9 mouse cellular contexts compared by ENCODE assay signal in genomic region chr4:149048625-149049228, GRCm38 (mm10). TPM values are rescaled to one million over a fixed set of nuclear protein-coding genes. Genes with fewer than 3 reads are reported as not detected.
A peak's percentile ranks its signal among the peaks of the same experiment; 100 is the strongest.
DNase-seq lines count a peak whose midpoint lies in the region; ATAC-seq and TF ChIP-seq lines count a peak whose summit lies in the region.
"Had no signal": no experiment of that assay in that cellular context is flagged by ENCODE, and none has a peak within 500 bp of the region (broad histone marks: within the 10 kb centered on the region; RNA-seq: fewer than 3 reads in every experiment).

No protein-coding gene starts in this region.

- intact Hi-C loops in left cerebral cortex, postnatal 4 days (cut with DNase I) = no loop called here

- no peak for TF ChIP-seq CTCF in bone marrow macrophage, adult 2 months (IDR thresholded peaks at IDR 0.05; ENCODE audit: low read depth, low read length)

- H3K4me1 ChIP-seq in bone marrow macrophage, adult 2 months (ENCODE audit: control insufficient read depth, insufficient read depth, low read length) = peaks cover 45% of the 10 kb centered on the region
- peaks cover 51% of the 10 kb centered on the region for H3K4me1 ChIP-seq in heart, embryonic 15.5 days (replicated peaks)
- peaks cover 30% of the 10 kb centered on the region for H3K4me1 ChIP-seq in midbrain, embryonic 16.5 days (ENCODE audit: control insufficient read depth, insufficient read depth, low read length)

- peak overlapping the region; percentile 44 for H3K4me2 ChIP-seq in heart, embryonic 15.5 days
- H3K4me2 ChIP-seq in midbrain, embryonic 16.5 days (ENCODE audit: low read length) = peak overlapping the region; percentile 32

- 29% methylated on average over 10 of the region's 10 CpGs for WGBS in heart, embryonic 15.5 days
- WGBS in large intestine, adult 2 months = 21% methylated on average over 10 of the region's 10 CpGs
- 22% methylated on average over 10 of the region's 10 CpGs for WGBS in midbrain, embryonic 16.5 days

- peak overlapping the region; percentile 40 for H3K4me3 ChIP-seq in bone marrow macrophage, adult 2 months (ENCODE audit: insufficient read depth, low read length)
- H3K4me3 ChIP-seq in heart, embryonic 15.5 days = no peak overlapping the region
- no peak overlapping the region for H3K4me3 ChIP-seq in midbrain, embryonic 16.5 days (ENCODE audit: low read depth, low read length)

- no peak for ATAC-seq in heart, embryonic 15.5 days (replicated peaks; ENCODE audit: insufficient number of reproducible peaks, insufficient read depth, low FRiP score, low read depth)
- ATAC-seq in midbrain, embryonic 16.5 days = peak; percentile 34; the same call in 1 of the 2 replicates

- H3K27me3 ChIP-seq in heart, embryonic 15.5 days = no peaks in the 10 kb centered on the region
- H3K27me3 ChIP-seq in midbrain, embryonic 16.5 days (ENCODE audit: control insufficient read depth, insufficient read depth, low read depth, low read length) = no peaks in the 10 kb centered on the region

- DNase-seq in 3134 (ENCODE audit: extremely low read depth, insufficient read length, low spot score) = peak; percentile 77
- DNase-seq in large intestine, adult 2 months (ENCODE audit: low read depth, low spot score) = peak; percentile 13
- DNase-seq in cerebellum, adult 11-12 months = no peak
- DNase-seq in left cerebral cortex, postnatal 4 days = no peak
- DNase-seq in testis, postnatal 10 days (ENCODE audit: low spot score) = no peak

- peak overlapping the region; percentile 65 for H3K27ac ChIP-seq in bone marrow macrophage, adult 2 months (ENCODE audit: insufficient read depth, low read depth, low read length)
- peak overlapping the region; percentile 79 for H3K27ac ChIP-seq in heart, embryonic 15.5 days
- H3K27ac ChIP-seq in midbrain, embryonic 16.5 days (ENCODE audit: low read length) = peak overlapping the region; percentile 4; the same call in 1 of the 2 replicates
- H3K27ac ChIP-seq: liver, embryonic 14.5 days had no signal

- no peak for TF ChIP-seq POLR2A in bone marrow macrophage, adult 2 months (IDR thresholded peaks at IDR 0.05; ENCODE audit: borderline replicate concordance, low read depth, low read length)

- no peaks in the 10 kb centered on the region for H3K9me3 ChIP-seq in heart, embryonic 15.5 days (replicated peaks)
- H3K9me3 ChIP-seq in midbrain, embryonic 16.5 days (replicated peaks; ENCODE audit: control insufficient read depth, low read length, poor library complexity, severe bottlenecking) = no peaks in the 10 kb centered on the region

- no peaks in the 10 kb centered on the region for H3K36me3 ChIP-seq in heart, embryonic 15.5 days
- H3K36me3 ChIP-seq in midbrain, embryonic 16.5 days (ENCODE audit: control insufficient read depth, insufficient read depth, low read length) = no peaks in the 10 kb centered on the region

- 0 out of 2 replicates have a peak overlapping the region, but pooled peaks have one; percentile 2 for H3K9ac ChIP-seq in heart, embryonic 15.5 days
- no peak overlapping the region for H3K9ac ChIP-seq in midbrain, embryonic 16.5 days (ENCODE audit: low read depth, low read length)
- H3K9ac ChIP-seq: liver, embryonic 14.5 days had no signal

RNA-seq across cellular contexts. Expression of gene Pex14, which starts 50.9 kb away (rescaled TPM):
- 19.6 and 19.7 TPM in 2 replicates for polyA plus RNA-seq in bone marrow macrophage, adult 2 months (2012; ENCODE audit: insufficient read depth, insufficient read length, missing spikeins)
- polyA plus RNA-seq in heart, embryonic 15.5 days (2015; fragmentation: Nextera tagmentation; extraction: Ambion mirVana) = 36.0 and 41.4 TPM in 2 replicates
- polyA plus RNA-seq in large intestine, adult 2 months (2012; rRNA removed) = 27.1 and 32.5 TPM in 2 replicates
- polyA plus RNA-seq in midbrain, embryonic 16.5 days (2015; fragmentation: Nextera tagmentation; extraction: Ambion mirVana) = 57.0 and 58.7 TPM in 2 replicates
- total RNA-seq in left cerebral cortex, postnatal 4 days (2021) = 10 to 100 TPM; 38.2 to 40.8 TPM

RNA-seq across cellular contexts. Expression of gene Dffa, which starts 55.2 kb away (rescaled TPM):
- 18.5 and 20.8 TPM in 2 replicates for polyA plus RNA-seq in bone marrow macrophage, adult 2 months (2012; ENCODE audit: insufficient read depth, insufficient read length, missing spikeins)
- 27.6 TPM in 2 replicates for polyA plus RNA-seq in heart, embryonic 15.5 days (2015; fragmentation: Nextera tagmentation; extraction: Ambion mirVana)
- 19.0 and 27.5 TPM in 2 replicates for polyA plus RNA-seq in large intestine, adult 2 months (2012; rRNA removed)
- polyA plus RNA-seq in midbrain, embryonic 16.5 days (2015; fragmentation: Nextera tagmentation; extraction: Ambion mirVana) = 22.8 and 23.3 TPM in 2 replicates
- 10 to 100 TPM; 40.8 to 45.9 TPM for total RNA-seq in left cerebral cortex, postnatal 4 days (2021)

Comparison
In these comparisons a context has a peak if more than half of its experiments do, and no peak if none do; other contexts are left out.
1. DNase-seq: peak in 3134 (single experiment) and large intestine, adult 2 months (single experiment); none in cerebellum, adult 11-12 months (single experiment), left cerebral cortex, postnatal 4 days (single experiment) and testis, postnatal 10 days (single experiment).
2. H3K27ac ChIP-seq: peak in every context shown above with its lines; median percentile 79 in heart, embryonic 15.5 days; 65 in bone marrow macrophage, adult 2 months; 4 in midbrain, embryonic 16.5 days.